Mouse (Mus musculus): ENCODE measurements around the gene Tmem86a. TPM values are rescaled to one million over a fixed set of nuclear protein-coding genes. Genes with fewer than 3 reads are reported as not detected.
A peak's percentile ranks its signal among the peaks of the same experiment; 100 is the strongest.

Gene Tmem86a
- 87.7 TPM for polyA plus RNA-seq (2021)

DNA sequence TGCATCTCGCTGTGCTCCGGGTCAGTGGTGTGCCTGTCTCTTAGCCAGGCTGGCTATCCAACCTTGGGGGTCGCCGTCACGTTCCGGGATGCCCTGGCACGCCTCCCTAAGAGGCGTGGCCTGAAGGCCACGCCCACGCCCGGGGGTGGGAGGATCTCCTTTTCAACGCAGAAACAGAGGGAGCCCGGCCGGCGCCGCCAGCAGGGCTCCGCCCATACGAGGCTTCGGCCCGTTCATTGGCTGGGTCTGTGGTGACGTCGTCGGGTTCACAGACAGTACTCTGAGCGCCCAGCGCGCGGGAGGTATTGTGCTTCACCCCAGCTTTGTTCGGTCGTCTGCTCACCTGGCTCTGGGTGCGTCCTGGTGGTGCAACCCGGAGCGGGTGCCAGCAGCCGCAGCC lies at the start of gene Tmem86a:
Tmem86a (plus strand) TSS at position 236 of the 400 bp plus-strand sequence.
- POLR2A ChIA-PET: interaction anchor here (0.9 to 1.2 kb wide), 2 partner anchors 14 to 26 kb away, joined by 3 read pairs; no protein-coding TSS in a partner anchor
- DNase-seq (ENCODE audit: low read depth, low spot score) (peak; percentile 64), ATAC-seq (peak; percentile 93)
- CTCF ChIA-PET: interaction anchor here (0.7 to 1.3 kb wide), 3 partner anchors 13 to 31 kb away, joined by 3 read pairs; no protein-coding TSS in a partner anchor
- TF ChIP-seq CTCF (IDR thresholded peaks at IDR 0.05): no peak
- no peaks in the 10 kb centered on the region for H3K27me3 ChIP-seq
- in situ Hi-C loops (cut with MboI; ENCODE audit: low pct_unique_long_range_greater_than_20kb): no loop called here

- DNase-seq (ENCODE audit: low read depth, low spot score): peak; percentile 78
- POLR2A ChIA-PET: no interaction called here
- in situ Hi-C loops (cut with MboI; ENCODE audit: low pct_unique_long_range_greater_than_20kb): loop anchor here (10.0 kb wide), 1 partner anchor 206 kb away; the partner anchor contains the start of genes Gtf2h1 and Hps5
Observed at GRCm38 (mm10) chr7:47000644-47000983, 49.8 kb upstream of the Tmem86a start.

DNA sequence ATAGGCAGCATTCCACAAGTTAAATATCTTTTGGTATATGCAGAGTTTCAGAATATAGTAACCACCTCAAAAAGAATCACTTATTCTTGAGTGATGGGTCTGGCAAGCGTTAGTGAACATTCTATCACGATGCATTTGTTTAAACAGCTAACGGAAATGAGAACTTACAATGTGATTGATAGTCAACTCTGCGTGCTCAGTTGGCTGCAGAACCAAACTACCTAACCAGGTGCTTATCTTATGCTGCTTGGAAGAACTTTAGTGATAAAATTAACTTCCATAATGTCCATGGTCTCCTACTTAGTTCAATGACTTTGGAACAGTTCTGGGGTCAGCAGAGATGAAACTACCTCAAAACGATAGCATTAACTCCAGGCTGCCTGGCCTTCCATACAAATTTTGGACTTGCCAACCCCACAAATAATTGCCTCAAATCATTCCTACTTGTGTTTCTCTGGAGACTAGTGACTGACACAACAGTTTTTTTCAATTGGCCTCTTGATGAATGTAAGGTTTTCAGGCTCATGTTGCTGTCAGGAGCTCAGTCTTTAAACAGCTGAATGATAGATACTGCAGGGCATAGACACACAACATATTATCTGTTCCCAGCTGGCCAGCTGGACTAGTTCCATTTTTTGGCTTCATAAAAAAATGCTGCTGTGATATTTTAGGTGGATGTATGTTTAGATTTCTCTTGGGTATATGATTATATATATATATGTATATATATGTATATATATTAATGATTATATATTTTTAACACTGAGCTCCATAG lies 49.1 kb upstream of the Tmem86a start:
- in situ Hi-C loops (cut with MboI; ENCODE audit: low pct_unique_long_range_greater_than_20kb): loop anchor here (10.0 kb wide), 1 partner anchor 207 kb away; the partner anchor contains the start of genes Gtf2h1 and Hps5

More at GRCm38 (mm10) chr7:47000644-47000983, 49.8 kb upstream of the Tmem86a start:
- ATAC-seq: peak; percentile 90
- CTCF ChIA-PET: interaction anchor here (1.0 to 2.4 kb wide), 4 partner anchors 15 to 38 kb away, joined by 3 to 5 read pairs (median 4); no protein-coding TSS in a partner anchor
- no peak for TF ChIP-seq CTCF (IDR thresholded peaks at IDR 0.05)
- H3K27me3 ChIP-seq: no peaks in the 10 kb centered on the region

GRCm38 (mm10) chr7:47001900-47002275 lies 48.5 kb upstream of the Tmem86a start:
- ChIA-PET POLR2A (no interaction called here), CTCF (interaction anchor here (1.4 kb wide), 1 partner anchor 14 kb away, joined by 7 read pairs; no protein-coding TSS in a partner anchor)
- ATAC-seq (no peak), DNase-seq (ENCODE audit: low read depth, low spot score) (no peak)
- in situ Hi-C loops (cut with MboI; ENCODE audit: low pct_unique_long_range_greater_than_20kb): loop anchor here (10.0 kb wide), 1 partner anchor 207 kb away; the partner anchor contains the start of genes Gtf2h1 and Hps5
- no peak for TF ChIP-seq CTCF (IDR thresholded peaks at IDR 0.05)
- H3K27me3 ChIP-seq: no peaks in the 10 kb centered on the region

More for the DNA sequence above, 49.1 kb upstream of the Tmem86a start:
- DNase-seq (ENCODE audit: low read depth, low spot score) (no peak), ATAC-seq (no peak)
- CTCF ChIA-PET: interaction anchor here (1.4 kb wide), 1 partner anchor 15 kb away, joined by 7 read pairs; no protein-coding TSS in a partner anchor
- no peak for TF ChIP-seq CTCF (IDR thresholded peaks at IDR 0.05)
- POLR2A ChIA-PET: interaction anchor here (0.5 kb wide), 1 partner anchor 1001 kb away, joined by 7 read pairs; no protein-coding TSS in a partner anchor
- H3K27me3 ChIP-seq: no peaks in the 10 kb centered on the region

DNA sequence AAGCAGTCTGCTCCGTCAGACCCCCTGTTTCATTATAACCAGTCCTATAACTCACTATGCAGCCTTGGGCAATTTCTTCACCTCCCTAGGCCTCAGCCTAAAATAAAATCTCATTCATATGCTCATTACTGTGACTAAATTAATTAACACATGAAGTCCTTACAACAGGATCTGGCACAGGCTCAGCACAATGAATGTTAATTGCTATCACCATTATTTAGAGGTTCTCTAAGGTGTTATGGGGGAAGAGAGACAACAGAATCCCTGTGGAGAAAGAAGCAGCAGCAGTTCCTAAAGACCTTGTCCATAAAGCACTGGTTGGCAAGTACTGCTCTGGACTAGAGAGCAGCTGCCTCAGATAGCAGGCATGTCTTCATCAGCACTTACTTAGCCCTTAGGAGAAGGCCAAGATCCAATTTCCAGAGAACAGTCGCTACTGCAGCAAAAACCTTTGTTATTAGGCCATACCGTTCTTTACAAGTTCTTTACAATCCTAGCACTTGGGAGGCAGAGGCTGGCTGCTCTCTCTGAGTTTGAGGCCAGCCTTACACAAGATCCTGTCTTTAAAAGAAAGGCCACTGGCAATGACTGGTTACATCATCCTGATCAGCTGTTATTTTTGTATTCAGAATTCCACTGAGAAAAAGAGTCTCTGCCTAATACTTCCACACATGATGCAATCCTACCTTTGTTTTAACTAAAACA lies 46.8 kb upstream of the Tmem86a start:
- DNase-seq (ENCODE audit: low read depth, low spot score) (no peak), ATAC-seq (no peak)
- H3K27me3 ChIP-seq: no peaks in the 10 kb centered on the region
- POLR2A ChIA-PET: no interaction called here
- no peak for TF ChIP-seq CTCF (IDR thresholded peaks at IDR 0.05)
- CTCF ChIA-PET: no interaction called here
- in situ Hi-C loops (cut with MboI; ENCODE audit: low pct_unique_long_range_greater_than_20kb): loop anchor here (10.0 kb wide), 1 partner anchor 209 kb away; the partner anchor contains the start of genes Gtf2h1 and Hps5

- no peaks in the 10 kb centered on the region for H3K27me3 ChIP-seq
- ATAC-seq: no peak
- DNase-seq (ENCODE audit: low read depth, low spot score): no peak
- in situ Hi-C loops (cut with MboI; ENCODE audit: low pct_unique_long_range_greater_than_20kb): loop anchor here (5.0 to 10.0 kb wide), 2 partner anchors 45 to 212 kb away; partner anchors contain the start of genes Gtf2h1 and Hps5
- POLR2A ChIA-PET: interaction anchor here (0.6 kb wide), 1 partner anchor 212 kb away, joined by 4 read pairs; no protein-coding TSS in a partner anchor
- CTCF ChIA-PET: interaction anchor here (0.6 to 1.3 kb wide), 3 partner anchors 8 to 74 kb away, joined by 3 to 4 read pairs (median 3); no protein-coding TSS in a partner anchor
- no peak for TF ChIP-seq CTCF (IDR thresholded peaks at IDR 0.05)
Observed at GRCm38 (mm10) chr7:47007109-47007780, 43.2 kb upstream of the Tmem86a start.

DNA sequence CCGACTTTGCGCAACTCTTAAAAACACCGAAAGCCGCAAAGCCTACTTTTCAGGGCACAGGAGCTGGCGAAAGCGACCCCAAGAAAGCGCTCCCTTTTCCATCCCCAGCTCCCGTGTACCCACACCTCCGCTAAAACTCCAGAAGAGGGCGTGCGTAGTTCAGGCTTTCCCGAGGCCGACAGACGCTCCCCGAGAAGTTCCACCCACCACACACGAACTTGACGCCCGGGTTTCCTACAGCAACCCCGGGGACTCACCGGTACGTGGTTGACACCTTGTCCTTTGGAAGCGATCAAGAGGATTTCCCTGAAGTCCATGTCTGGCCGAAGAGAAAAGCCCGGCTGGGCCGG lies 42.6 kb upstream of the Tmem86a start:
- DNase-seq (ENCODE audit: low read depth, low spot score) (no peak), ATAC-seq (peak; percentile 79)
- no peaks in the 10 kb centered on the region for H3K27me3 ChIP-seq
- ChIA-PET POLR2A (interaction anchor here (0.6 kb wide), 1 partner anchor 213 kb away, joined by 4 read pairs; no protein-coding TSS in a partner anchor), CTCF (interaction anchor here (0.6 to 1.3 kb wide), 3 partner anchors 8 to 73 kb away, joined by 3 to 4 read pairs (median 3); no protein-coding TSS in a partner anchor)
- in situ Hi-C loops (cut with MboI; ENCODE audit: low pct_unique_long_range_greater_than_20kb): loop anchor here (5.0 to 10.0 kb wide), 2 partner anchors 45 to 213 kb away; partner anchors contain the start of genes Gtf2h1 and Hps5
- TF ChIP-seq CTCF (IDR thresholded peaks at IDR 0.05): peak; percentile 79

DNA sequence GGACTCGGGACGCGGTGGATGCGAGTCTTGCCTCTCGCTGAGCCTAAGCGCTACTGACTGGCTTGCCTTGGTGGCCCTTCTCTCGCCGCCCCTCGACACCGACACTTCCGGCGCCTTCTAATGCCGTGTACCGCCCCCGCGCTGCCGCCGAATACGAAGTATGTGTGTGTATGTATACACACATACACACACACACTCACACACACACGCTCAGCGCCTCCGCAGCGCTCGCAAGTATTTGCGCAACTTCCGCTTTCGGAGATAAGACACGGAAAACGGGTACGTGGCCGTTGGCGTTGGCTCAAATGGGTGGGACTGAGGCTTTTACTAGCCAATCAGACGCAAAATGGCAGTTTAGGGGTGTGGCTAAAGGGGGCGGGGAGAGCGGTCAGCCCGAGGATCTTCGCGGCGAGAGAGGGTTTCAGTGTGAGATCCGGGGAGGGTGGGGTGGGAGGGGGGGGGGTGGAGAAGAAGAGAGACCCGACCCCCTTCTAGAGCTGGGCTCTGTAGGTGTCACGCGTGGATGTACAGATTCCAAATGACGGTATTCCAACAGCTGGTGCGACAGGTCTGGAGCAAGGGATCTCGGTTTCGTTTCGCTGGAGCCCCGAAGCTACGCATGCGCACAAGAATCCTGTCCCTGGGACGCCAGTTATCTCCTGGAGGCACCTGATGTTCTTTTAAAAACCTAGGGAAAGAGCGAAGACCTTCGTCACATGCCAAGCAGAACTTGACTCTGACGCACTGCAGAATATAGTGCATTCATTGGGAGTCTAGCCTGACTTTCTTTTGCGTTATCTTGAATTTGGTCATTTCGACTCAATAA lies 42.0 kb upstream of the Tmem86a start, which contains the start of gene Spty2d1:
Spty2d1 (minus strand) TSS at position 244 of the 826 bp plus-strand sequence.
- H3K27me3 ChIP-seq: no peaks in the 10 kb centered on the region
- CTCF ChIA-PET: interaction anchor here (1.5 kb wide), 1 partner anchor 46 kb away, joined by 4 read pairs; no protein-coding TSS in a partner anchor
- TF ChIP-seq CTCF (IDR thresholded peaks at IDR 0.05): no peak
- DNase-seq (ENCODE audit: low read depth, low spot score) (peak; percentile 93), ATAC-seq (peak; percentile 84)
- POLR2A ChIA-PET: interaction anchor here (0.6 to 1.1 kb wide), 2 partner anchors 45 to 213 kb away, joined by 4 read pairs; no protein-coding TSS in a partner anchor
- in situ Hi-C loops (cut with MboI; ENCODE audit: low pct_unique_long_range_greater_than_20kb): loop anchor here (5.0 to 10.0 kb wide), 2 partner anchors 46 to 214 kb away; partner anchors contain the start of genes Gtf2h1 and Hps5
